Mouse (Mus musculus) heart, embryonic 11.5 days (tissue): ENCODE measurements around the gene Eef1akmt1. TPM values are rescaled to one million over a fixed set of nuclear protein-coding genes. Genes with fewer than 3 reads are reported as not detected.
A peak's percentile ranks its signal among the peaks of the same experiment; 100 is the strongest.

Source experiments
- ATAC-seq: fragments of 200-750 bp; cut with Nextera tagmentation; replicated peaks from 2 replicates; pipeline ENCODE4 v1.8.0; 2017; ENCODE audit warnings: moderate library complexity; ENCODE audit not compliant: insufficient number of reproducible peaks, low FRiP score, low TSS enrichment
- H3K27ac ChIP-seq: fragments of 300-500 bp; sonication (generic); 2 replicates; pipeline ENCODE4 v1.5.1; 2014; ENCODE audit warnings: mild to moderate bottlenecking, low read depth, low read length
- H3K27me3 ChIP-seq: fragments of 300-500 bp; sonication (generic); 2 replicates; pipeline ENCODE4 v1.6.1; 2014; ENCODE audit warnings: mild to moderate bottlenecking, low read length, mixed read lengths; ENCODE audit not compliant: control insufficient read depth, insufficient read depth
- H3K36me3 ChIP-seq: fragments of 300-500 bp; sonication (generic); 2 replicates; pipeline ENCODE4 v1.6.1; 2014; ENCODE audit warnings: mild to moderate bottlenecking, low read length, moderate library complexity, mixed read lengths; ENCODE audit not compliant: control insufficient read depth, insufficient read depth
- H3K4me1 ChIP-seq: fragments of 300-500 bp; sonication (generic); 2 replicates; pipeline ENCODE4 v1.6.1; 2014; ENCODE audit warnings: low read length; ENCODE audit not compliant: control insufficient read depth, insufficient read depth
- H3K4me2 ChIP-seq: fragments of 300-500 bp; sonication (generic); 2 replicates; pipeline ENCODE4 v1.6.1; 2014; ENCODE audit warnings: mild to moderate bottlenecking, moderate library complexity
- H3K4me3 ChIP-seq: fragments of 300-500 bp; sonication (generic); 2 replicates; pipeline ENCODE4 v1.5.1; 2014; ENCODE audit warnings: low read depth, low read length
- H3K9ac ChIP-seq: fragments of 300-500 bp; sonication (generic); 2 replicates; pipeline ENCODE4 v1.6.1; 2014; ENCODE audit warnings: mild to moderate bottlenecking, low read depth, low read length, moderate library complexity
- H3K9me3 ChIP-seq: fragments of 300-500 bp; sonication (generic); replicated peaks from 2 replicates; pipeline ENCODE4 v1.6.1; 2016; ENCODE audit warnings: low read length; ENCODE audit not compliant: control insufficient read depth
- WGBS: fragments of 180-500 bp; shearing (Covaris S2); extraction: QIAGEN DNeasy Blood & Tissue Kit; methylation state at CpG from one replicate; pipeline ENCODE4 v1.1.7; 2014; ENCODE audit not compliant: insufficient replicate concordance; 5-methylcytosine and 5-hydroxymethylcytosine counted together
- polyA plus RNA-seq: library from polyadenylated mRNA; unstranded; fragments of >200 nt; fragmentation: Nextera tagmentation; extraction: Ambion mirVana; gene quantifications from 2 replicates; pipeline ENCODE4 v1.2.1, GENCODE M21; 2014

Eef1akmt1 gene
- polyA plus RNA-seq, 1 experiment from 2014 or later: 61.2 TPM

GRCm38 (mm10) chr14:57607500-57607899, 36.1 kb upstream of the Eef1akmt1 start:
- Histone ChIP-seq H3K27me3 (peaks cover 3% of the 10 kb centered on the region; the same call in 1 of the 2 replicates), H3K9me3 (no peaks in the 10 kb centered on the region), H3K4me1 (peaks cover 11% of the 10 kb centered on the region), H3K9ac (no peak overlapping the region), H3K4me3 (no peak overlapping the region), H3K4me2 (no peak overlapping the region), H3K27ac (no peak overlapping the region), H3K36me3 (peaks cover 4% of the 10 kb centered on the region; the same call in 1 of the 2 replicates)
- ATAC-seq: peak; percentile 77
- 17% methylated on average over 1 of the region's 1 CpGs for WGBS

DNA sequence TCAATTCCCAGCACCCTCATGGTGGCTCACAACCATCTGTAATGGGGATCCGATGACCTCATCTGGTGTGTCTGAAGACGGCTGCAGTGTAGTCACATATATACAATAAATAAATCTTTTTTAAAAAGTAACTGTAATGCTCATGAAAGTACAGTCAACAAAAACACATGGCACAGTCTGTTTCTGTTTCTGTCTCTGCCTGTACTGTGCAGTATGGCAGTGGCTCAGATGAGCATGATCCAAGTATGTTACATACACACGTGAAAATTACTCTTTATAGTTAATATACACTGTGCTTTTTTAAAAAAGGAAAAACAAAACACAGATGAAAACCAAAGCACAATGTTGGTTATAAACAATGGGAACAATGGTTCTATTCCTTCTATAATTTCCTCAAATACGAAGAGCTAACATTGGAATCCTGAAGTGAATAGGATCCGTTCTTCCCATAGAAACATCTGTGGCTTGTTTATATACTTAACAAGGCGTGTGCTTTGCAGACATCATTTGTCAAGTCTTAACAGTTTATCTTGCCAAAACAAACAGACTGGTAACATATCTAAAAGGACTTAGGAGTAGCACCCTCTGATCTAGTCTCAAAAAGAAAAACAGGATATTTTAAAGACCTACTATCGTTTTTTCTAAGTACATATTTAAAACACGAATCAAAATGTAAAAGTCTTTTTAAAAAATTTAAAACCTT, 35.4 kb upstream of the Eef1akmt1 start:
- Histone ChIP-seq H3K27me3 (peaks cover 3% of the 10 kb centered on the region; the same call in 1 of the 2 replicates), H3K4me2 (no peak overlapping the region), H3K4me3 (no peak overlapping the region), H3K4me1 (peaks cover 11% of the 10 kb centered on the region), H3K36me3 (peaks cover 4% of the 10 kb centered on the region; the same call in 1 of the 2 replicates), H3K9ac (no peak overlapping the region), H3K27ac (no peak overlapping the region), H3K9me3 (no peaks in the 10 kb centered on the region)
- WGBS: 63% methylated on average over 8 of the region's 8 CpGs
- no peak for ATAC-seq

DNA sequence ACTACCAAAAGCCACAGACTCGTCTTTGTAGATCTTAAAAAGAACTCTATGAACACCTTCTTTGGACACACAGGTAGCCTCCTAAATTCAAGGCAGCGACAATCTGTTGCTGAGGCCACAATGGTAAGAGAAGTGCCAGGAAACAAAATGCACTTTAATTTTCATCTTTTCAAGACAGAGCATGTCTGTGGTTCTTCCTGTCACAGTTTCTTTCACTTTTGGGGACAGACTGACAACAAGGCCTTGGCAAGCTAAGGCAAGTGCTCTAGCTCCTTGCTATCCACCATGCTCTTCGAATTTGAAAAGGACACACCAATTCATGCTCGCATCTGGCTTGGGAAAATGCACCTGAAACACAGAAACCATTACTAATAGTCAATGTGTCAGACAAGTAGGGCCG, 21.9 kb upstream of the Eef1akmt1 start:
- Histone ChIP-seq H3K9me3 (no peaks in the 10 kb centered on the region), H3K27ac (no peak overlapping the region), H3K27me3 (no peaks in the 10 kb centered on the region), H3K9ac (no peak overlapping the region), H3K4me3 (no peak overlapping the region), H3K4me1 (no peaks in the 10 kb centered on the region), H3K4me2 (no peak overlapping the region), H3K36me3 (peaks cover 21% of the 10 kb centered on the region)
- 90% methylated on average over 5 of the region's 5 CpGs for WGBS
- no peak for ATAC-seq

GRCm38 (mm10) chr14:57591830-57592229, 20.4 kb upstream of the Eef1akmt1 start:
- H3K4me1 ChIP-seq: no peaks in the 10 kb centered on the region
- peaks cover 20% of the 10 kb centered on the region for H3K36me3 ChIP-seq
- H3K27ac ChIP-seq: no peak overlapping the region
- no peak overlapping the region for H3K4me2 ChIP-seq
- H3K27me3 ChIP-seq: no peaks in the 10 kb centered on the region
- H3K4me3 ChIP-seq: no peak overlapping the region
- no peak overlapping the region for H3K9ac ChIP-seq
- H3K9me3 ChIP-seq: no peaks in the 10 kb centered on the region
- WGBS: 89% methylated on average over 3 of the region's 3 CpGs
- ATAC-seq: no peak

DNA sequence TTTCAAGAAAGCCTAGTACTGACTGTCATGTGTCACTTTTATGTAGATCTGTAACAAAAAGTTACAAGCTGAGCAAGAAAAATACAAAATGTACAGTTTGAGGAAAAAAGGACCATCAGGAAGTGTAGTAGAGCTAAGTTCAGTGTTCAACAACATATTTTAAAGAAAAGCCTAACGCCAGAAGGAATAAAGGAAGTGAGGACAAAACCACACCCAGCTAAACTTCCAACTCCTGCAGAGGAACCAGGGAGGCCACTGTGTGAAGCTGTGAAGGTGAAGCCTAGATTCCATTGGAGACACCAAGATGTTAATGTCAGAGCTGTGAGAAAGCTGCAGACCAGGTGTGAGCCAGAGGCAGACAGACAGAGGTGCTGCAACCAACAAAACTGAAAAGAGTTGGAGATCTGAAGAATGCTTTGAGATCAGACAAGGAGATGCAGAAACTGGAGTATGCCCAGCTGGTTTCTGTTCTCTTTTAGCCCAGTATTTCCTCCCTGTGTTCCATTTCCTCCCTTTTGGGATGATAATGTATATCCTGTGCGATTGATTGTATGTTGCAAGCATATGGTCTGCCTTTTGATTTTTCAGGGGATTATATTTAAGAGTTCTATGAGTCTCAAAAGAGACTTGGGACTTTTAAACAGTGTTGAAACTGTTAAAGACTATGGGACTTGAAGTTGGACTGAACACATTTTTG, 5.1 kb upstream of the Eef1akmt1 start:
- H3K4me1 ChIP-seq: no peaks in the 10 kb centered on the region
- H3K27me3 ChIP-seq: no peaks in the 10 kb centered on the region
- peaks cover 5% of the 10 kb centered on the region for H3K9me3 ChIP-seq
- no peak overlapping the region for H3K4me3 ChIP-seq
- no peak for ATAC-seq
- no peak overlapping the region for H3K27ac ChIP-seq
- no peak overlapping the region for H3K9ac ChIP-seq
- peaks cover 12% of the 10 kb centered on the region for H3K36me3 ChIP-seq
- H3K4me2 ChIP-seq: no peak overlapping the region
- WGBS: 92% methylated on average over 2 of the region's 2 CpGs

GRCm38 (mm10) chr14:57574792-57575587, 3.6 kb upstream of the Eef1akmt1 start:
- H3K36me3 ChIP-seq: peaks cover 12% of the 10 kb centered on the region
- no peak overlapping the region for H3K4me3 ChIP-seq
- no peak for ATAC-seq
- H3K9ac ChIP-seq: no peak overlapping the region
- H3K4me1 ChIP-seq: peaks cover 5% of the 10 kb centered on the region; the same call in 1 of the 2 replicates
- H3K9me3 ChIP-seq: peaks cover 5% of the 10 kb centered on the region
- 79% methylated on average over 6 of the region's 6 CpGs for WGBS
- no peaks in the 10 kb centered on the region for H3K27me3 ChIP-seq
- H3K27ac ChIP-seq: no peak overlapping the region
- H3K4me2 ChIP-seq: no peak overlapping the region

DNA sequence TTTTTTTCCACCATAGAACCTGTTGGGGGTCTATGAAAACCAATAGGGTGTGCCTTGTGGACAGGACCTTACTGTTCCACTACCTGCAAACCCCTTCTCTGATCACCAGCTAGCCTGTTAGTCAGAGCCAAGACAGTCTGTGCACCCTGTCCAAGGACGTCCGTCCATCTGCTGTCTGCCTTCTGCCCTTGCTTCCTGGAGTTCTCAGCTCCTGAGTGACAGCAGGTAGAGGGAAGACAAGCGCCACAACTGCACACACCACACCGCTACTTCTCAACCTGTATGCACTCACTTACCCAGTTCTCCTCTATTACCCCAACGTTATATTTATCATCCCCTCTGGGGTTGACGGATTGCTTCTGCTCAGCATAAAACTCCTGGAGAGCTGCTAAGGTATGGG, 5.8 kb downstream of the Eef1akmt1 start:
- 81% methylated on average over 6 of the region's 6 CpGs for WGBS
- no peak overlapping the region for H3K4me2 ChIP-seq

DNA sequence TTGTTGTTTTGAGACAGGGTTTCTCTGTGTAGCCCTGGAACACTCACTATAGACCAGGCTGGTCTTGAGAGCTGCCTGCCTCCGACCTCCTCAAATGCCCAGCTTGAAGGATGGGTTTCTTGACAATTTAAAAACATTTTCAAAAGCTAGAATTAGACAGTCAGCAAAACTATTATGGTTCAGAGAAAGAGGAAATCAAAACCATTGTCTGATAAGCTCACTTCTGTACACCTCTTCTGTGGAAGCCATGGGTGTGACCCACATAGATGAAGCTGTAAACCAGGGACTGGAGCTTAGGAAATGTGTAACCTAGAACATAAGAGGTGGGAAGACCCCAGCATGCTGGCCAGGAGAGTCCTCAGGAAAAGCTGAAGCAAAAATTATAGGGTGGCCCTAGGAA, 14.5 kb downstream of the Eef1akmt1 start:
- H3K9me3 ChIP-seq: no peaks in the 10 kb centered on the region
- H3K9ac ChIP-seq: no peak overlapping the region
- H3K4me1 ChIP-seq: no peaks in the 10 kb centered on the region
- no peaks in the 10 kb centered on the region for H3K36me3 ChIP-seq
- no peaks in the 10 kb centered on the region for H3K27me3 ChIP-seq
- no peak overlapping the region for H3K27ac ChIP-seq
- no peak for ATAC-seq
- H3K4me3 ChIP-seq: no peak overlapping the region
- H3K4me2 ChIP-seq: no peak overlapping the region
- 90% methylated on average over 1 of the region's 1 CpGs for whole genome bisulfite sequencing

More for the DNA sequence above, 5.8 kb downstream of the Eef1akmt1 start:
- no peak for ATAC-seq
- Histone ChIP-seq H3K27ac (no peak overlapping the region), H3K27me3 (no peaks in the 10 kb centered on the region), H3K4me3 (no peak overlapping the region), H3K9ac (no peak overlapping the region), H3K9me3 (no peaks in the 10 kb centered on the region), H3K36me3 (no peaks in the 10 kb centered on the region), H3K4me1 (peaks cover 2% of the 10 kb centered on the region; the same call in 1 of the 2 replicates)
